Mouse (Mus musculus): ENCODE results near the gene Hist1h2ap. TPM values are rescaled to one million over a fixed set of nuclear protein-coding genes. Genes with fewer than 3 reads are reported as not detected.
"Not testable (repeated sequence)": the region's sequence is repeated elsewhere in the genome, so short reads cannot be mapped to it uniquely, and the experiment has no call there.

The Hist1h2ap gene
- total RNA-seq, 2 experiments from 2014 or later: 20.7 to 37.1 TPM

GRCm38 (mm10) chr13:21811074-21811473 is 22.2 kb downstream of the Hist1h2ap start:
- not testable (repeated sequence) for DNase-seq (ENCODE audit: low spot score in 2 of 2)

- DNase-seq (ENCODE audit: low spot score in 2 of 2): not testable (repeated sequence)
Observed at GRCm38 (mm10) chr13:21810073-21810472, 23.2 kb downstream of the Hist1h2ap start, which contains the start of the genes Hist1h2bq and Hist1h2ao. TSS of gene Hist1h2bq (minus strand) at chr13:21810197. TSS of gene Hist1h2ao (plus strand) at chr13:21810465.

GRCm38 (mm10) chr13:21803058-21803457 is 30.2 kb downstream of the Hist1h2ap start:
- not testable (repeated sequence) for DNase-seq (ENCODE audit: low spot score in 2 of 2)

GRCm38 (mm10) chr13:21797163-21797562 is 36.1 kb downstream of the Hist1h2ap start:
- DNase-seq (ENCODE audit: low spot score in 2 of 2): not testable (repeated sequence)

GRCm38 (mm10) chr13:21795584-21795983 is 37.7 kb downstream of the Hist1h2ap start:
- no peak for DNase-seq (ENCODE audit: low spot score in 2 of 2)

GRCm38 (mm10) chr13:21790601-21791283 is 42.6 kb downstream of the Hist1h2ap start:
- DNase-seq (ENCODE audit: low spot score in 2 of 2): no peak

- no peak for DNase-seq (ENCODE audit: low spot score in 2 of 2)
Observed at GRCm38 (mm10) chr13:21789925-21790324, 43.4 kb downstream of the Hist1h2ap start.

GRCm38 (mm10) chr13:21787760-21788593 is 45.3 kb downstream of the Hist1h2ap start:
- no peak for DNase-seq (ENCODE audit: low spot score in 2 of 2)

GRCm38 (mm10) chr13:21786899-21787629 is 46.2 kb downstream of the Hist1h2ap start, which contains the start of the genes Hist1h2an and Hist1h2bp:
TSS of gene Hist1h2an (minus strand) at chr13:21787218.
TSS of gene Hist1h2bp (plus strand) at chr13:21787461.
- DNase-seq (ENCODE audit: low spot score in 2 of 2): peak; percentile 86 to 99

GRCm38 (mm10) chr13:21786189-21786898 is 47.0 kb downstream of the Hist1h2ap start:
- DNase-seq (ENCODE audit: low spot score in 2 of 2): no peak

- no peak for DNase-seq (ENCODE audit: low spot score in 2 of 2)
Observed at GRCm38 (mm10) chr13:21784311-21784710, 49.0 kb downstream of the Hist1h2ap start.

GRCm38 (mm10) chr13:21783734-21784161 is 49.6 kb downstream of the Hist1h2ap start:
- DNase-seq (ENCODE audit: low spot score in 2 of 2): peak in 1 of 2 experiments; percentile 28

GRCm38 (mm10) chr13:21783255-21783617 is 50.1 kb downstream of the Hist1h2ap start, which contains the start of gene Hist1h3i:
TSS of gene Hist1h3i (minus strand) at chr13:21783370.
- DNase-seq (ENCODE audit: low spot score in 2 of 2): peak; percentile 62 to 91

Small RNAs within 50 kb of the gene (microRNA-seq; reads per million reads assigned to microRNA genes)
- gene Gm19658: 0 reads per million in 2 experiments
- 0 reads per million in 2 experiments for gene Gm44346
- 0 reads per million in 2 experiments for gene Gm44466

Other genes starting within 250 kb of the Hist1h2ap start
- gene Olfr1362, start 219.5 kb downstream of the Hist1h2ap start, total RNA-seq (2021): not detected
- not detected for gene Olfr11, start 191.0 kb downstream of the Hist1h2ap start, total RNA-seq (2021)
- gene Olfr1361, start 170.1 kb downstream of the Hist1h2ap start, total RNA-seq (2021): not detected
- gene Olfr1360, start 156.1 kb downstream of the Hist1h2ap start, total RNA-seq (2021): not detected
- gene Olfr1359, start 135.4 kb downstream of the Hist1h2ap start, total RNA-seq (2021): not detected
- gene Hist1h2bl, start 117.4 kb downstream of the Hist1h2ap start, total RNA-seq (2021): 10 to 100 TPM; 31.7 to 51.2 TPM
- gene Hist1h2ai, start 117.1 kb downstream of the Hist1h2ap start, total RNA-seq (2021): 10 to 100 TPM; 17.4 to 55.0 TPM
- 10 to 100 TPM; 68.2 to 84.2 TPM for gene Hist1h3h, start 115.8 kb downstream of the Hist1h2ap start, total RNA-seq (2021)
- 10 to 100 TPM in 1 of 2 experiments, 1 to 10 TPM in 1; 8.6 to 12.7 TPM for gene Hist1h2bm, start 111.5 kb downstream of the Hist1h2ap start, total RNA-seq (2021)
- 10 to 100 TPM; 14.3 to 15.3 TPM for gene Hist1h4j, start 98.4 kb downstream of the Hist1h2ap start, total RNA-seq (2021)
- gene Hist1h4k, start 83.0 kb downstream of the Hist1h2ap start, total RNA-seq (2021): 100 to 1,000 TPM; 229 to 266 TPM
- gene Hist1h2ak, start 79.7 kb downstream of the Hist1h2ap start, total RNA-seq (2021): 10 to 100 TPM; 17.1 to 19.9 TPM
- gene Hist1h2bn, start 79.4 kb downstream of the Hist1h2ap start, total RNA-seq (2021): 10 to 100 TPM; 18.8 to 20.0 TPM
- 10 to 100 TPM; 10.5 to 20.6 TPM for gene Hist1h1b, start 52.9 kb downstream of the Hist1h2ap start, total RNA-seq (2021)
- 10 to 100 TPM; 59.5 to 93.2 TPM for gene Hist1h3i, start 50.1 kb downstream of the Hist1h2ap start, total RNA-seq (2021)
- 1 to 10 TPM; 1.7 to 1.8 TPM for gene Hist1h2an, start 46.3 kb downstream of the Hist1h2ap start, total RNA-seq (2021)
- 10 to 100 TPM; 12.3 to 16.4 TPM for gene Hist1h2bp, start 46.0 kb downstream of the Hist1h2ap start, total RNA-seq (2021)
- 10 to 100 TPM; 47.8 to 64.2 TPM for gene Hist1h2bq, start 23.3 kb downstream of the Hist1h2ap start, total RNA-seq (2021)
- gene Hist1h2ao, start 23.0 kb downstream of the Hist1h2ap start, total RNA-seq (2021): 10 to 100 TPM; 28.2 to 31.2 TPM
- 100 to 1,000 TPM; 159 to 222 TPM for gene Hist1h4m, start 21.8 kb downstream of the Hist1h2ap start, total RNA-seq (2021)
- 10 to 100 TPM; 30.8 to 35.7 TPM for gene Hist1h4n, start 1.3 kb downstream of the Hist1h2ap start, total RNA-seq (2021)
- 10 to 100 TPM; 48.0 to 64.3 TPM for gene Hist1h2br, start 236 bp upstream of the Hist1h2ap start, total RNA-seq (2021)
- 1 to 10 TPM; 3.4 to 3.8 TPM for gene Zfp184, start 111.6 kb upstream of the Hist1h2ap start, total RNA-seq (2021)
- gene Pom121l2, start 147.7 kb upstream of the Hist1h2ap start, total RNA-seq (2021): under 1 TPM in 1 of 2 experiments, not detected in 1; 0.19 TPM
- under 1 TPM in 1 of 2 experiments, not detected in 1; 0.46 TPM for gene Prss16, start 176.2 kb upstream of the Hist1h2ap start, total RNA-seq (2021)
- gene Hist1h2ah, start 202.1 kb upstream of the Hist1h2ap start, total RNA-seq (2021): 10 to 100 TPM; 60.0 to 62.5 TPM
- gene Hist1h2bk, start 202.4 kb upstream of the Hist1h2ap start, total RNA-seq (2021): 10 to 100 TPM; 22.2 to 42.1 TPM
- 10 to 100 TPM; 42.3 to 60.3 TPM for gene Hist1h4i, start 207.9 kb upstream of the Hist1h2ap start, total RNA-seq (2021)
- 10 to 100 TPM; 26.7 to 27.2 TPM for gene Hist1h2ag, start 209.4 kb upstream of the Hist1h2ap start, total RNA-seq (2021)
- 10 to 100 TPM; 17.3 to 22.7 TPM for gene Hist1h2bj, start 209.7 kb upstream of the Hist1h2ap start, total RNA-seq (2021)